Comparison of ENCODE assay signal across 16 mouse cellular contexts in genomic region chr7:49270855-49271254, GRCm38 (mm10).
"Had no signal": no experiment of that assay in that cellular context is flagged by ENCODE, and none has a peak within 500 bp of the region (broad histone marks: within the 10 kb centered on the region; RNA-seq: fewer than 3 reads in every experiment).

No protein-coding gene starts in this region.

- H3K27ac ChIP-seq: kidney, postnatal 0 days; liver, embryonic 14.5 days; stomach, embryonic 15.5 days had no signal

- H3K4me3 ChIP-seq: megakaryocyte, embryonic 14.5 days; stomach, embryonic 15.5 days had no signal

- H3K9ac ChIP-seq: liver, embryonic 14.5 days; liver, postnatal 0 days; lung, embryonic 14.5 days; stomach, embryonic 15.5 days had no signal

- H3K27me3 ChIP-seq: stomach, embryonic 15.5 days had no signal

- H3K4me2 ChIP-seq: liver, embryonic 11.5 days; lung, embryonic 14.5 days; midbrain, embryonic 11.5 days; stomach, embryonic 15.5 days had no signal

- H3K9me3 ChIP-seq: megakaryocyte, embryonic 14.5 days; stomach, embryonic 15.5 days had no signal

- ATAC-seq: liver, postnatal 0 days; lung, postnatal 0 days had no signal

- DNase-seq: kidney, adult 2 months; kidney, postnatal 25 days; liver, postnatal 0 days; lung, embryonic 14.5 days; midbrain, embryonic 14.5 days; right cerebral cortex, adult 18-20 months; right cerebral cortex, postnatal 14 days; right cerebral cortex, postnatal 4 days; thymus, postnatal 25 days had no signal

- H3K36me3 ChIP-seq: stomach, embryonic 15.5 days had no signal
